Mouse (Mus musculus): Measurements from ENCODE around the gene Entpd1. TPM values are rescaled to one million over a fixed set of nuclear protein-coding genes. Genes with fewer than 3 reads are reported as not detected.
"Not testable (repeated sequence)": the region's sequence is repeated elsewhere in the genome, so short reads cannot be mapped to it uniquely, and the experiment has no call there.

Entpd1 gene
- polyA plus RNA-seq, 1 experiment from 2014 or later = 10.0 TPM

DNA sequence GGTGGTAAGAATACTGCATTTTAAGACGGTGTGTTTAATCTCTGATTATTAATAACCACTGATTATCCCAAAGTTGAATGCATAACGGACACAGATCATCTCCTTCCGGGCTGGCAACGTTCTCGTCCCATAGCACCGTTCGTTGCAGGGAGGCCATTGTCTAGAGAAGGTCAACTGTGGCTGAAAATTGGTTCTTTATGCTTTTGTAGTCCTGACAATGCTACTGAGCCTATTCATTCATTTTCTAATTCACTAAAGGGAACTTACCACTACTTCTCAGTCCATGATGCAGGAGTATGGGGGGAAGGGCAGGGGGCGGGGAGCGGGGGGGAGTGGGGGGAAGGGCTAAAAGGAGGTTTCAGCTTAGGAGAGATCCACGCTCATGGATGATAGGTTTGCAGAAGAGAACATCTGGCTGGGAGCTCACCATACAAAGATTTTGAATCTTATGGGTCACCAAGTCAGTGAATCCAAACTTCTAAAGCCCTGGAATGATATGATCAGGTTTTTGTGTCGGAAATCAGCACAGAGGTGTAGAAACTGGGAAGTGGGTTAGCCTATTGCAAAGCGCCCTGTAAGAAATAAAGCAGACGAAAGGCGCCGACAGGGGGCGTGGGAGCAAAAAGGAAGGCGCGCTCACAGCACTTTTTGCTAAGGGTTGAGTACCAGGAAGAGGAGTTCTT lies 23.2 kb upstream of the Entpd1 start:
- peak overlapping the region; percentile 78 for H3K4me3 ChIP-seq (ENCODE audit: low read depth, low read length)
- H3K27ac ChIP-seq (replicated peaks) = peak overlapping the region; percentile 61
- H3K27me3 ChIP-seq (ENCODE audit: control insufficient read depth, insufficient read depth, low read length) = no peaks in the 10 kb centered on the region
- H3K4me1 ChIP-seq (replicated peaks; ENCODE audit: control insufficient read depth, insufficient read depth) = no peaks in the 10 kb centered on the region; the same call in 1 of the 2 replicates
- H3K9ac ChIP-seq (ENCODE audit: low read length) = peak overlapping the region; percentile 39; the same call in 1 of the 2 replicates
- TF ChIP-seq EP300 (optimal IDR thresholded peaks at IDR 0.05) = no peak
- TF ChIP-seq CTCF (IDR thresholded peaks at IDR 0.05; ENCODE audit: low read depth) = peak; percentile 85
- DNase-seq (ENCODE audit: low spot score) (peak; percentile 93), ATAC-seq (ENCODE audit: low FRiP score, low TSS enrichment) (peak; percentile 62)
- under 1% methylated on average over 18 of the region's 18 CpGs for WGBS
- peak overlapping the region; percentile 81 for H3K4me2 ChIP-seq (replicated peaks; ENCODE audit: low read depth)
- H3K9me3 ChIP-seq (ENCODE audit: control insufficient read depth, low read length) = no peaks in the 10 kb centered on the region
- no peaks in the 10 kb centered on the region for H3K36me3 ChIP-seq (ENCODE audit: control insufficient read depth, insufficient read depth, low read length)

DNA sequence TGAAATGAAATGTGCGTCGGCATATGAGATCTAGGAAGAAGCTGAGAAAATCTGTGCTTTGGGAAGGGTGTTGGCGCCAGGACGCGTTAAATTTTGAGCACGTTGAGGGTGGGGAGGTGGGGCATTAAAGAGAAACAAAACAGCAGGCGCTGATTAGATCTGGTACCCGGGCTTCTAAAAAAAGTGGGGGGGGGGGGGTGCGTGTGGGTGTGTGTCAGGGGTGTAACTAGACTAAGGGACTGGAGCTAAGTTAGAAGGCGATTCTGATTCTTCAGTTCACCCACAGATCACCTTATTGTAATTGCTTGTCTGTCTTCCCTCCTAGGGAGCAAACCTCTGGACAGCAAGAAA lies 22.7 kb upstream of the Entpd1 start:
- TF ChIP-seq CTCF (IDR thresholded peaks at IDR 0.05; ENCODE audit: low read depth) = no peak
- TF ChIP-seq EP300 (optimal IDR thresholded peaks at IDR 0.05) = no peak
- peak overlapping the region; percentile 61 for H3K27ac ChIP-seq (replicated peaks)
- H3K4me1 ChIP-seq (replicated peaks; ENCODE audit: control insufficient read depth, insufficient read depth) = no peaks in the 10 kb centered on the region; the same call in 1 of the 2 replicates
- H3K36me3 ChIP-seq (ENCODE audit: control insufficient read depth, insufficient read depth, low read length) = no peaks in the 10 kb centered on the region
- no peaks in the 10 kb centered on the region for H3K27me3 ChIP-seq (ENCODE audit: control insufficient read depth, insufficient read depth, low read length)
- 1% methylated on average over 10 of the region's 10 CpGs for WGBS
- peak overlapping the region; percentile 81 for H3K4me2 ChIP-seq (replicated peaks; ENCODE audit: low read depth)
- DNase-seq (ENCODE audit: low spot score) = no peak
- peak overlapping the region; percentile 39; the same call in 1 of the 2 replicates for H3K9ac ChIP-seq (ENCODE audit: low read length)
- no peaks in the 10 kb centered on the region for H3K9me3 ChIP-seq (ENCODE audit: control insufficient read depth, low read length)
- peak overlapping the region; percentile 78 for H3K4me3 ChIP-seq (ENCODE audit: low read depth, low read length)
- peak; percentile 1; the same call in 1 of the 2 replicates for ATAC-seq (ENCODE audit: low FRiP score, low TSS enrichment)

DNA sequence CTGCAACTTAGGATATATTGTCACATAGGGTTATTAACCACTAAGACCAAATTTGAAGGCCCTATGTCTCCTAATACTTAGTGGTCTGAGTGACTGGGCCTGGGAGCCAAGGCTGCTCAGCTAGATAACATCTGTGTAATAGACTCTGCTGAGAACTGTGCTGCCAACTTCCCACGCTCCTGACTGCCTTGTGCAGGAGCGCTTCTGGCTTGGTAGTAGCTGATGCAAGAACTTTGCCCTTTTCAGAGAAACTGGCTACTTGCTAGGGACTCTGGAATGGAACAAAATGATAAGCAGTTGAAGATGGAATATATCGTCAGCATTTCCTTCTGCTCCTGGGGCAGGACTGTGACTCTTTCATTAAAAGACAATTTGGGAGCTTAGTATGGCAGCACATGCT lies 16.9 kb upstream of the Entpd1 start:
- Histone ChIP-seq H3K9ac (ENCODE audit: low read length) (no peak overlapping the region), H3K9me3 (ENCODE audit: control insufficient read depth, low read length) (no peaks in the 10 kb centered on the region), H3K4me2 (replicated peaks; ENCODE audit: low read depth) (no peak overlapping the region), H3K36me3 (ENCODE audit: control insufficient read depth, insufficient read depth, low read length) (no peaks in the 10 kb centered on the region; the same call in 1 of the 2 replicates), H3K4me3 (ENCODE audit: low read depth, low read length) (no peak overlapping the region), H3K27ac (replicated peaks) (no peak overlapping the region), H3K27me3 (ENCODE audit: control insufficient read depth, insufficient read depth, low read length) (no peaks in the 10 kb centered on the region), H3K4me1 (replicated peaks; ENCODE audit: control insufficient read depth, insufficient read depth) (no peaks in the 10 kb centered on the region)
- WGBS = 89% methylated on average over 3 of the region's 3 CpGs
- DNase-seq (ENCODE audit: low spot score) (no peak), ATAC-seq (ENCODE audit: low FRiP score, low TSS enrichment) (no peak)
- TF ChIP-seq EP300 (optimal IDR thresholded peaks at IDR 0.05) (no peak), CTCF (IDR thresholded peaks at IDR 0.05; ENCODE audit: low read depth) (no peak)

DNA sequence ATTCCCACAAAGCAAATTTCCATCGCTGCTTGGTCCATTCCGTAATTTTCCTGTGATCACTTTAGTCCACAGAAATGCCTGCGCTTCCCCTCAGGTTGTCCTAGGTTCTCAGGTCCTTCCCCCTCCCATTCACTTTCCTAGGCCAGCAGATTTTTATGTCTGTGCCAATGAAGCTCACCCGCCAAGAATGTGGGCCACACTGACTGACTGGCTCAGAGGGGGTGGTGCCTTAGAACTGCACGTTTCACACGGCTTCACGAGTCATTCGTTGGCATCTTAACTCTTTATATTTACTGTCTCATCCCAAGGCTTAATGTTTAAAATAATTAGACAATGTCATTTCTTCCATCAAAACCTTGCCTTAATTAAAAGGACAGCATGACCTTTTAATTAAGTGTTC lies 16.3 kb upstream of the Entpd1 start:
- Histone ChIP-seq H3K4me1 (replicated peaks; ENCODE audit: control insufficient read depth, insufficient read depth) (no peaks in the 10 kb centered on the region), H3K4me3 (ENCODE audit: low read depth, low read length) (no peak overlapping the region), H3K9me3 (ENCODE audit: control insufficient read depth, low read length) (no peaks in the 10 kb centered on the region), H3K27ac (replicated peaks) (no peak overlapping the region), H3K9ac (ENCODE audit: low read length) (no peak overlapping the region), H3K4me2 (replicated peaks; ENCODE audit: low read depth) (no peak overlapping the region), H3K27me3 (ENCODE audit: control insufficient read depth, insufficient read depth, low read length) (no peaks in the 10 kb centered on the region), H3K36me3 (ENCODE audit: control insufficient read depth, insufficient read depth, low read length) (no peaks in the 10 kb centered on the region; the same call in 1 of the 2 replicates)
- WGBS = 76% methylated on average over 8 of the region's 8 CpGs
- no peak for TF ChIP-seq EP300 (optimal IDR thresholded peaks at IDR 0.05)
- no peak for TF ChIP-seq CTCF (IDR thresholded peaks at IDR 0.05; ENCODE audit: low read depth)
- DNase-seq (ENCODE audit: low spot score) (no peak), ATAC-seq (ENCODE audit: low FRiP score, low TSS enrichment) (no peak)

DNA sequence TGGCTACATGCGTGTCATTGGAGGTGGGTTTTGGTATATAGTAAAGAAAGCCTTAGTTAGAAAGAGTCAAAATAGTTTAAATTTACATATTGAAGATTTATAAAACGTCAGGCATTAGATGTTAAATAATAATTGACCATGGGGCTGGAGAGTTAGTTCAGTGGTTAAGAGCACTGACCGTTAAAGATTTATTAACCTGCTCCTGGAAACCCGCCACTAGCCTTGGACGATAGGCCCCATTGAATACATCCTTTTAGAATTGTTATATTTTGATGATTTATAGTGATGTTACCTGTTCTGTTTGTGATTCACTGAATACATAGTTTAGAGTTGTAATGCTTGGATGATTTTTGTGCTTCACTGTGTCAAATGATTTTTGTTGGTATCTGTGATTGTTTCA lies 11.3 kb upstream of the Entpd1 start:
- H3K4me3 ChIP-seq (ENCODE audit: low read depth, low read length); H3K36me3 ChIP-seq (ENCODE audit: control insufficient read depth, insufficient read depth, low read length); H3K9me3 ChIP-seq (ENCODE audit: control insufficient read depth, low read length); ATAC-seq (ENCODE audit: low FRiP score, low TSS enrichment); H3K4me1 ChIP-seq (replicated peaks; ENCODE audit: control insufficient read depth, insufficient read depth); H3K4me2 ChIP-seq (replicated peaks; ENCODE audit: low read depth); H3K9ac ChIP-seq (ENCODE audit: low read length); DNase-seq (ENCODE audit: low spot score); H3K27ac ChIP-seq (replicated peaks); H3K27me3 ChIP-seq (ENCODE audit: control insufficient read depth, insufficient read depth, low read length): not testable (repeated sequence)
- 88% methylated on average over 5 of the region's 5 CpGs for WGBS

DNA sequence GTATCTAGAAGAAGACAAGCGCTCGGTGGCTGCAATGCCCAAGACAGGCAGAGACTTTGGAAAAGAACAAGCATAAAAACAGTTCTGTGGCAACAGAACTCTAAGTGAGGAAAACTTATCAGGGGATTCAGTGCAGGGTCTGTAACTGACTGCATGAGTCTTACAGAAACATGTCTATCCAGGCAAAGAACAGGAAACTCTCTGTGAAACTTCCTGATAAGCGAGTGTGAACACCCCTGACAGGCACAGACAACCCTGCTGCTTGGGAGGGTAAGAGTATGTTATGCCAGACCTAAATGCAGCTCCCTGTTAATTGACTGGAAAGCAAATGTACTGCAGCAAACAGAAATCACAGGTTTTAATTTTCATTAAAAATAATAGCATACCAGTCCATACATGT lies 10.3 kb upstream of the Entpd1 start:
- Histone ChIP-seq H3K27ac (replicated peaks) (no peak overlapping the region), H3K9me3 (ENCODE audit: control insufficient read depth, low read length) (no peaks in the 10 kb centered on the region), H3K4me2 (replicated peaks; ENCODE audit: low read depth) (no peak overlapping the region), H3K4me3 (ENCODE audit: low read depth, low read length) (no peak overlapping the region), H3K9ac (ENCODE audit: low read length) (no peak overlapping the region), H3K4me1 (replicated peaks; ENCODE audit: control insufficient read depth, insufficient read depth) (no peaks in the 10 kb centered on the region), H3K27me3 (ENCODE audit: control insufficient read depth, insufficient read depth, low read length) (no peaks in the 10 kb centered on the region), H3K36me3 (ENCODE audit: control insufficient read depth, insufficient read depth, low read length) (peaks cover under 1% of the 10 kb centered on the region; the same call in 1 of the 2 replicates)
- WGBS = 94% methylated on average over 3 of the region's 3 CpGs
- TF ChIP-seq EP300 (optimal IDR thresholded peaks at IDR 0.05) (no peak), CTCF (IDR thresholded peaks at IDR 0.05; ENCODE audit: low read depth) (no peak)
- no peak for ATAC-seq (ENCODE audit: low FRiP score, low TSS enrichment)
- DNase-seq (ENCODE audit: low spot score) = no peak

Data from stomach, postnatal 0 days (tissue).